Mouse (Mus musculus) thymus, adult 2 months (tissue): ENCODE results near the gene Telo2.

Source experiments
- CTCF ChIP-seq: fragments of 200-500 bp; IDR thresholded peaks from 2 replicates; pipeline ENCODE4 v1.5.1; 2012; ENCODE audit warnings: mild to moderate bottlenecking, control low read depth, low read length, moderate library complexity, borderline replicate concordance; ENCODE audit not compliant: control insufficient read depth, poor library complexity, insufficient read depth; ENCODE audit errors: extremely low read depth
- POLR2A ChIP-seq: fragments of 200-500 bp; IDR thresholded peaks from 2 replicates; pipeline ENCODE4 v1.6.1; 2012; ENCODE audit warnings: mild to moderate bottlenecking, low read length, control low read depth, moderate library complexity; ENCODE audit not compliant: control insufficient read depth, poor library complexity, insufficient read depth; ENCODE audit errors: extremely low read depth

DNA sequence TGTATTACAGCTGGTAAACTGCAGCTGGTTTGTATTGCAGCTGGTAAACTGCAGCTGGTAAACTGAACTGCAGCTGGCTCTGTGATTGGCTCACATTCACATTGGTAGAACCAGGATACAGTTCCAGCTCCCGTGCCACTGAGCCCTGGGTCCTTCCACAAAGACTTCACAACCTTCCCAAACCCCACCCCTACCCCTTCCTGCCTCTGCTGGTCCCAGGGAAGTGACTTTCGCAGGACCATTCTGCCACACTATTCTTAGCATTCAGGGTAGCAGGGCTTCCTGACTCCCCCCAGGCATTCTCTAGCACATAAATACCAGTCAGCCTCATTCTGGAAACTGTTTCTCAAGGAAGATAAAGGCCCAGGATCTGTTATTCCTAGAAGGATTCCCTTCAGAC is 47.1 kb downstream of the Telo2 start:
- TF ChIP-seq POLR2A, result no peak
- no peak for TF ChIP-seq CTCF
